Mouse (Mus musculus): Measurements from ENCODE around the gene Nkrf. TPM values are rescaled to one million over a fixed set of nuclear protein-coding genes. Genes with fewer than 3 reads are reported as not detected.
A peak's percentile ranks its signal among the peaks of the same experiment; 100 is the strongest.
"Not testable (repeated sequence)": the region's sequence is repeated elsewhere in the genome, so short reads cannot be mapped to it uniquely, and the experiment has no call there.

Nkrf gene
- 1 to 10 TPM; 3.5 to 4.1 TPM for total RNA-seq (2021)
- long read RNA-seq, experiment 1, result 0 reads
- long read RNA-seq, experiment 2, partial matches to known transcripts, result 0 of 2 reads
- long read RNA-seq, experiment 2, other reads (novel, unspliced or antisense), result 0 of 2 reads

- DNase-seq (ENCODE audit: low spot score in 2 of 2), result peak in 1 of 2 experiments; percentile 15
Observed at GRCm38 (mm10) chrX:36902321-36903114, at the start of gene Nkrf. Gene Nkrf, minus strand, starts transcription at chrX:36902899.

- no peak for DNase-seq (ENCODE audit: low spot score in 2 of 2)
Observed at GRCm38 (mm10) chrX:36941106-36941505, 38.4 kb upstream of the Nkrf start.

GRCm38 (mm10) chrX:36939806-36940413 is 37.2 kb upstream of the Nkrf start:
- peak in 1 of 2 experiments; percentile 35 for DNase-seq (ENCODE audit: low spot score in 2 of 2)

GRCm38 (mm10) chrX:36935326-36935966 is 32.7 kb upstream of the Nkrf start:
- no peak for DNase-seq (ENCODE audit: low spot score in 2 of 2)

DNA sequence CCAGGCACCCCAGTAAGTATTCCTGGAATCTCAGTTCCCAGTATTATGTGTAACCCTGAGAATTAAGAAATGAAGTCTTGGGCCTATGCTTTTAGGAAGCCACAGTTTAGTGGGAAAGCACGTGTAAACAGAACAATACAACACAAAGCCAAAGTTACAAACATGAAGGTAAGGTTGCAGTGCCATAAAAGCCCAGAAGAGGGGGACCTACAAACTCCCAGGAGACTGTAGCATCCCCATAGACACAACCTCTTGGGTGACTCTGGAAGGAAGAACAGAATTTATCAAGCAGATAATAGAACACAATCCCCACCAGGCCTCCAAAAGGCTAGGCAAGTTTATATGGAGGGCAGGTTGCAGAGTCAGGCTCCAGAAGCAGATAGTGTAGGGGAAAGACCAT is 27.9 kb upstream of the Nkrf start:
- DNase-seq (ENCODE audit: low spot score in 2 of 2), result no peak

GRCm38 (mm10) chrX:36929694-36930093 is 27.0 kb upstream of the Nkrf start:
- DNase-seq (ENCODE audit: low spot score in 2 of 2), result no peak

GRCm38 (mm10) chrX:36928791-36929190 is 26.1 kb upstream of the Nkrf start:
- no peak for DNase-seq (ENCODE audit: low spot score in 2 of 2)

- DNase-seq (ENCODE audit: low spot score in 2 of 2), result no peak
Observed at GRCm38 (mm10) chrX:36921346-36921745, 18.6 kb upstream of the Nkrf start.

DNA sequence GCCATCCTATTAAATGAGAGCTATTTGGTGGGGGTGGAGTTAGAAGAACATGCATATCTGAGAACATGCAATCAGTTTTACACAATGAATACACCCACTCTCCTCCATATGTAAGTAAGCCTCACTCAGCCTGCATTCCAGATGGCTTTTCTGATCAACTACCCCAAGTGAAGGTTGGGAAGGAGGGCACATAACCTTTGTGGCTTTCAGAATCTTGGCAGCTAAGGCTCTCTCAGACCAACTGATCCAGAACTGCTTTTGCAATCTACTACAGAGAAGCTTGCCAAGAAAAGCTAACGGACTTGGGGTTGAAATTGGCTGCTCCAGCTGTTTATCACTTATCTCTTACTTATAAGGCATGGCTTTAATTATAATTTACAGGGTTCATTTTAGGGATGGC is 15.1 kb upstream of the Nkrf start:
- DNase-seq (ENCODE audit: low spot score in 2 of 2), result no peak

DNA sequence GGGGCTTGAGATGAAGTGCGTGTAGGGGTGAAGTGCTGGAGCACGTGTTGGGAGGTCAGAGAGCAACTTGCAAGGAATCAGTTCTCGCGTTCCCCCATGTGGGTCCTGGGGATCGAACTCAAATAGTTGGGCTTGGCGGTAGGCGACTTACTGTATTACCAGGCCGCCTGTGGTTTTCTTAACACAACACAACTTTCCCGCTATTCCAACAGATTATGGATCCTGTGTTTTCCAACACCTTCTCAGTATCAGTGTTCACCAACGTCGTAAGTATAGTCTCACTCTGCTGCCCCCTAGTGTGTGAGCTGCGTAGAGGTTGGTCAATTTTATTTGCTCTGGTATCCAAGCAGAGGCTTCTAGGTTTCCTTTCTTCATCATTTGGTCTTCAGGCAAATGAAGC is 8.6 kb upstream of the Nkrf start:
- DNase-seq (ENCODE audit: low spot score in 2 of 2), result peak in 1 of 2 experiments; percentile 29

- DNase-seq (ENCODE audit: low spot score in 2 of 2), result no peak
Observed at GRCm38 (mm10) chrX:36906539-36906938, 3.8 kb upstream of the Nkrf start.

DNA sequence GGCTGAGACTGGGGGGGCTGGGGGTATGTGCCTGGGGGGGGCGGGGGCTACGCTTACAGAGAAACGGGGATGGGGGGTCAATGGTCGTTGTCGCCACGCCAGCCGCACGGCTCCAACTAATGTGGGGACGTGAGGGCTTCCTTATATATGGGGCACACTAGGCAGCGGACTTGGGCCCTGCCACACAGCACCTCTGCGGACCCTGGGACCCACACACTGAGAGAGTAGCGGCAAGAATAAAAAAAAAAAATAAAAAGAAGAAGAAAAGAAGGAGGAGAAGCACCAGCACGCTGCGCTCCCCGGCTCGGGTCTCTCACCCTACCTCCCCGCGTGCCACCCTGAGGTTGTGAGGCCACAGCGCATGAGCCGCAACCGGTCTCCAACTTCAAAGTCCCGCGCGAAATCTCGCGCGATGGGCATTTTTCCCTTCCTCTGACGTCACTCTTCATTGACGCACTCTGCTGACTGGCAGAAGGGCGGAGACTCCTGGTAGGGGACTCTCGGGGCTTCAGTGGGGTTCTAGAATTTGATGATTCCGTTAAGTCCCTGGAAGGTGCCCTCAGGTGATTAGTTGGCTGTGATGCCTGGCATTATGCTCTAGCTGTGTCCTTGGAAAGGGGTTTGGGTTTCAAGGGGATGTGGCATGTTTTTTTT is 543 bp upstream of the Nkrf start:
- DNase-seq (ENCODE audit: low spot score in 2 of 2), result peak; percentile 80 to 86

DNA sequence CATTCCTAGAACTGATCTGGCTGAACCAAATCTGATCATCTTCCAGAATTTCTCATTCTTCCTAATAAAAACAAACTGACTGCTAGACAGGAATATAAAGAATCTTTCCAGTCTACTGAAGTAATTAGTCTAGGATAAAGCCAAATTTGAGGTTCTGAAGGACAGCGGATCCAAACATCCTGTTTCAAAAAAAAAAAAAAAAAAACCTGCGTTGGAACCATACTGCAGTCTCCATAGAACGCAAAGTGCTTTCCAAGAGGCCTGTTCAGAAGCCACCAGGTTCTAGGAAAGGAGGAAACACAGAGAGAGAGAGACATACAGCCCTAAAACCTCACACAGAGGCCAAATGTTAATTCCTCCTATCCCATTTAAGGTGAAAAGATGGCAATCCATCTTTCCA is 1.0 kb downstream of the Nkrf start:
- DNase-seq (ENCODE audit: low spot score in 2 of 2), result no peak

- DNase-seq (ENCODE audit: low spot score in 2 of 2), result not testable (repeated sequence)
Observed at GRCm38 (mm10) chrX:36898931-36899330, 3.8 kb downstream of the Nkrf start.

DNA sequence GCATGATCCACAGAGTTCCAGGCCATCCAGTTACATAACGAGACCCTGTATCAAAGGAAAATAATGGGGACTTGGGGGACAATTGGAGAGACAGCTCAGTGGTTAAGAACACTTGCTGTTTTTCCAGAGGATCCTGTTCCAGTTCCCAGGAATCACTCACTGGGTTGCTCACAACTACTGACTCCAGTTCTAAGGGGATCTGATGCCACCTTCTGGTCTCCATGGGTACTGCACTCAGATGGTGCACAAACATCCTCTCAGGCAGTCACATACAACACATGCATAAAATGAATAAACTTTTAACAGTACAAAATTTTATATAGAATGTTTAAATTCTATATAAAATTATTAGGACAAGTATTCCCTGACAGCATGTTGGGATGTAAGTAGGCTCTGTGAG is 18.0 kb downstream of the Nkrf start:
- DNase-seq (ENCODE audit: low spot score in 2 of 2), result no peak

- DNase-seq (ENCODE audit: low spot score in 2 of 2), result no peak
Observed at GRCm38 (mm10) chrX:36874704-36875128, 28.0 kb downstream of the Nkrf start.

- DNase-seq (ENCODE audit: low spot score in 2 of 2), result peak; percentile 70 to 83
Observed at GRCm38 (mm10) chrX:36874178-36874696, 28.5 kb downstream of the Nkrf start.

GRCm38 (mm10) chrX:36873765-36874164 is 28.9 kb downstream of the Nkrf start, which contains the start of the genes Ube2a and C330007P06Rik:
Gene Ube2a, plus strand, starts transcription at chrX:36873900.
Gene C330007P06Rik, minus strand, starts transcription at chrX:36874111.
- DNase-seq (ENCODE audit: low spot score in 2 of 2), result no peak

DNA sequence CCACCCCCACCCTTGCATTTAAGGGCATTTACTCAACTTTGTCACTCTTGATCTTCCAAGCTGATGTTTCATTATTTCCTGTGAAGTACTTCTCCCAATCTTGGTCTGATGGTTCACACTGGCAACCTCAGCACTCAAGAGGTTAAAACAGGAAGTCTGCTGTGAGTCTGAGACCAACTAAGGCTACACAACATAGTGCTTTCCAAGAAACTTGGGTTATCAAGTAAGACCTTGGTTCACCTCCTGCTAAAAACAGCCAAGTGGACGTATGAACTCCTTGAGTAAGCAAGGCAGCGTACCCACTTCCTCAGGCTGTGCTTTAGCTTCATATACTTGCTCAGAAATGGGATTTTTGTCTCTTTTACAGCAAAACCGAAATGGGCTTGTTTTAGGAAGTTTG is 32.3 kb downstream of the Nkrf start:
- DNase-seq (ENCODE audit: low spot score in 2 of 2), result no peak

GRCm38 (mm10) chrX:36864609-36865328 is 37.9 kb downstream of the Nkrf start:
- DNase-seq (ENCODE audit: low spot score in 2 of 2), result no peak

Measured in gastrocnemius, postnatal 4 days (tissue).